Mouse (Mus musculus) midbrain, embryonic 12.5 days (tissue): ENCODE data around the gene Plce1. TPM values are rescaled to one million over a fixed set of nuclear protein-coding genes. Genes with fewer than 3 reads are reported as not detected.

ENCODE experiments used
- ATAC-seq: fragments of 200-750 bp; cut with Nextera tagmentation; 2 replicates; pipeline ENCODE4 v1.8.0; 2017; ENCODE audit warnings: low read depth, moderate TSS enrichment, moderate library complexity; ENCODE audit not compliant: low FRiP score
- H3K27ac ChIP-seq: fragments of 300-500 bp; sonication (generic); replicated peaks from 2 replicates; pipeline ENCODE4 v1.5.1; 2016; ENCODE audit warnings: mild to moderate bottlenecking
- H3K27me3 ChIP-seq: fragments of 300-500 bp; sonication (generic); 2 replicates; pipeline ENCODE4 v1.6.1; 2016; ENCODE audit warnings: mild to moderate bottlenecking
- H3K36me3 ChIP-seq: fragments of 300-500 bp; sonication (generic); 2 replicates; pipeline ENCODE4 v1.6.1; 2016
- H3K4me1 ChIP-seq: fragments of 300-500 bp; sonication (generic); 2 replicates; pipeline ENCODE4 v1.6.1; 2016
- H3K4me2 ChIP-seq: fragments of 300-500 bp; sonication (generic); replicated peaks from 2 replicates; pipeline ENCODE4 v1.6.1; 2016; ENCODE audit warnings: mild to moderate bottlenecking, moderate library complexity
- H3K4me3 ChIP-seq: fragments of 300-500 bp; sonication (generic); 2 replicates; pipeline ENCODE4 v1.5.1; 2016; ENCODE audit warnings: mild to moderate bottlenecking
- H3K9ac ChIP-seq: fragments of 300-500 bp; sonication (generic); replicated peaks from 2 replicates; pipeline ENCODE4 v1.6.1; 2016; ENCODE audit warnings: mild to moderate bottlenecking, moderate library complexity
- H3K9me3 ChIP-seq: fragments of 300-500 bp; sonication (generic); 2 replicates; pipeline ENCODE4 v1.6.1; 2016; ENCODE audit warnings: mild to moderate bottlenecking
- WGBS: fragments of 180-500 bp; shearing (Covaris S2); methylation state at CpG from one replicate; pipeline ENCODE4 v1.1.7; 2016; 5-methylcytosine and 5-hydroxymethylcytosine counted together
- polyA plus RNA-seq: library from polyadenylated mRNA; unstranded; fragments of >200 nt; fragmentation: Nextera tagmentation; extraction: Ambion mirVana; gene quantifications from 2 replicates; pipeline ENCODE4 v1.2.1, GENCODE M21; 2016

Gene Plce1
- polyA plus RNA-seq, 1 experiment from 2014 or later, result 6.4 TPM

DNA sequence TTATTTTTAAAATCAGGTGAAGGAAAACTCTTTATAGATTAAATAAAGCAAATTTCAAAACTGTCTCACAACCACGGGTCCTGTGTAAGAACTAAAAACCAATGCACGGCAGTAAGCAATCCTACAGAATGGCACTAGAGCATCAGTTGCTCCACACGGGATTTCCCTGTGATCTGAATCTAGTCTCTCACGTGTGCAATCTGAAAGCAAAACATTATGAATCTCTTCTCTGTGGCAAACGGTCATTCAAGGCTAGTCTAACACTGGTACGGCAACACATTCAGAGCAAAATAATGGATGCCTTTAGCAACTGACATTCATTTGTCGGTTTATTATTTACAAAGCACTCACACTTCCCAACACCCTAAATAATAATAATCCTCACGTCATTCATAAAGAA lies 337.3 kb downstream of the Plce1 start:
- H3K4me2 ChIP-seq, result peak overlapping the region; percentile 91
- peaks cover 29% of the 10 kb centered on the region for H3K36me3 ChIP-seq
- no peaks in the 10 kb centered on the region for H3K27me3 ChIP-seq
- H3K4me1 ChIP-seq, result peaks cover 17% of the 10 kb centered on the region
- 45% methylated on average over 8 of the region's 8 CpGs for WGBS
- no peak overlapping the region for H3K27ac ChIP-seq
- ATAC-seq, result no peak
- no peaks in the 10 kb centered on the region for H3K9me3 ChIP-seq
- peak overlapping the region; percentile 86 for H3K9ac ChIP-seq
- peak overlapping the region; percentile 86 for H3K4me3 ChIP-seq

DNA sequence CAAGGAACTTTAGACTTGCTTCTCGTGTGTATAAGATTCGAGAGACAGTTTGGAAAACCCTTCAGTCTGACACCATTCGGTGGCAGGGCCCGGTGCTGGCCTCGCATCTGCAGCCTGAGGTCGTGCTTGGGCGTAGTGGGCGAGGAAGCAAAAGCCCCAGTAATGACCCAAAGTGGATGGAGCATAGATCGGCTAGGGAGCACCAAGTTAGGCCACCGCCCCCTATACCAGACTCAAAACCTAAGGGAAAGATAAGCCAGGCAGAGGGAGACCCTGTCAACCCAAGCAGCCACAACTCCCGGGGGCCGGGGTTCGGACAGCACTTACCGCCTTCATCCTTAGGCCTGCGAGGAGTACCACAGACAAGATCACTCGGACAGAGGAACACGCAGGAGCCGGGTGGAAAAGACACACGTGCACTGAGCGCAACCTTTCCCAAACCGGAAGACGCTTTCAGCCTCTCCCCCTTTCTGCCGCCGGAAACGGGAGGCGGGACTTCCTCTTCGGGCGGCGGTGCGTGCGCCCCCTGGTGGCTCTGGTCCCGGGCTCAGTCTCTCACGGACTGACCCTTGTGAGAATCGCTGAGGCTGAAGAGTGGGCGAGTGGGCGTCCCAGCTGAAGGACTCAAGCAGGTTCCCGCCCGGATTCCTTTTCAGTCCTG lies 338.0 kb downstream of the Plce1 start, which contains the start of gene Noc3l:
Gene Noc3l (minus strand): TSS at position 472 of the 661 bp plus-strand sequence.
- H3K36me3 ChIP-seq, result peaks cover 25% of the 10 kb centered on the region
- H3K4me1 ChIP-seq, result peaks cover 17% of the 10 kb centered on the region
- WGBS, result under 1% methylated on average over 38 of the region's 38 CpGs
- H3K9ac ChIP-seq, result peak within 1 kb of the TSS; percentile 86
- no peaks in the 10 kb centered on the region for H3K27me3 ChIP-seq
- no peaks in the 10 kb centered on the region for H3K9me3 ChIP-seq
- H3K4me2 ChIP-seq, result peak within 1 kb of the TSS; percentile 91
- peak; percentile 98 for ATAC-seq
- peak within 1 kb of the TSS; percentile 86 for H3K4me3 ChIP-seq
- H3K27ac ChIP-seq, result peak within 1 kb of the TSS; percentile 78

DNA sequence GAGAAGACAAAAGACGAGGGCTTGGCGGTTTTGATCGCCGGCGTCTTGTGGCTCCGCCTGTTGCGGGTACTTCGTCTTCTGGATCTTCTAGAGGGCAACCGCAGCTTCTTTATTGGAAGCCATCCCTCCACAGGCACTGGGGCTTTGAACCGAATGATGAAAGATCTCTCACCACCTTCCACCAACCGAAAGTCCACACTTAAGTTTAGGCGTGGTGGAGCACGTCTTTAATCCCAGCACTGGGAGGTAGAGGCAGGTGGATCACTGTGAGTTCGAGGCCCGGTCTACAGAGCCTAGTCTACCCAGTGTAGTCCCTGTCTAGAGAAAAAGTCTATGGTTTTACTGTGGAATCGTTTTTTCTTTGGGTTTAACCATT lies 338.5 kb downstream of the Plce1 start:
- Histone ChIP-seq H3K27me3 (no peaks in the 10 kb centered on the region), H3K4me2 (peak overlapping the region; percentile 91), H3K27ac (peak overlapping the region; percentile 78), H3K4me1 (peaks cover 17% of the 10 kb centered on the region), H3K4me3 (peak overlapping the region; percentile 86), H3K9ac (peak overlapping the region; percentile 86), H3K9me3 (no peaks in the 10 kb centered on the region), H3K36me3 (peaks cover 20% of the 10 kb centered on the region)
- WGBS, result 11% methylated on average over 16 of the region's 16 CpGs
- peak; percentile 82 for ATAC-seq

DNA sequence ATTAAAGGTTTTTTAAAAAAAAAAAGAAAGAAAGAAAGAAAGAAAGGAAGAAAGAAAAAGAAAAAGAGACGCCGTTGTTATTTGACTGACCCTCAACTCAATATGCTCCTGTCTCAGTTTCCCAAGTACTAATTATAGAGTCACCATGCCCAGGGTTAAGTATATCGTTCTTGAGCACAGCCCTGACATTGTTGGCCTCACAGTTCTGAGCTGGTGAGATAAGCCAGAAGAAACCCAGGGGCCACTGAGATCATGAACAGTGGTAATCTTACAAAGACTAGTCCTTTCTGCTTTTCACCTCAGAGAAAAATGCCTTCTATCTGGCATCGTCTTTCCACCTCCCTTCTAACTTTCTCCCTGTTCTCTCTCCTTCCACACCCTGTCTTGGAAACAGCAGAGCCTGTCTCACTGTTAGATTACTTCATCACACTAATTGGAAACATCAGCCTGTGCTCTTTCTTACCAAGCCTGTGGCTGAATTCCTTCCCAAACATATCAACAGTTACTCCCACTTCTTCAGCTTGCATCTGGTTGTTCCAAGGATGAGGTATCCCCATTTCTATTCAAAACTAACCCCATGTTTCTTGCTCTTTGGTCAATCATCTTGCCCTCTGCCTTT lies 339.4 kb downstream of the Plce1 start:
- no peak overlapping the region for H3K4me3 ChIP-seq
- WGBS, result 87% methylated on average over 4 of the region's 4 CpGs
- no peak for ATAC-seq
- no peaks in the 10 kb centered on the region for H3K9me3 ChIP-seq
- no peaks in the 10 kb centered on the region for H3K27me3 ChIP-seq
- H3K27ac ChIP-seq, result no peak overlapping the region
- H3K4me2 ChIP-seq, result no peak overlapping the region
- peaks cover 17% of the 10 kb centered on the region for H3K4me1 ChIP-seq
- peaks cover 11% of the 10 kb centered on the region for H3K36me3 ChIP-seq
- no peak overlapping the region for H3K9ac ChIP-seq

DNA sequence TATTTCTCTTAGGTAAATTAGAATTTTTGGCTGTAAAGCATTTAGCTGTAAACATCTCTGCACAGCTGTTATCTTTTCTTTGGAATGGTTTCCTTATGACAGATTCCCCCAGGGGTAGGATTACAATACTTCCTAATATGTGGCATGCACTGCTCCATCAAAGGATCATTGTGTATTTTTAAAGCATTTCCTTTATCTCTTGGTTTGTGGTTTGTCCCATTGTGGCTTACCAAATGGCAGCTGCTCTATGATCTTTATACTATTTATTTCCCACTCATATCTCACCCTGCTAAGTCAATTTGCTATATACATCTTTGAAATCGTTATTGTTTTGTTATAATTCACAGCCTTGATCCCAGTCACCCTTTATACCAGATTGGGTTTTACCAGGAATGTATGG lies 352.3 kb downstream of the Plce1 start:
- no peak for ATAC-seq
- Histone ChIP-seq H3K4me1 (no peaks in the 10 kb centered on the region), H3K27ac (no peak overlapping the region), H3K4me2 (no peak overlapping the region), H3K36me3 (no peaks in the 10 kb centered on the region), H3K27me3 (no peaks in the 10 kb centered on the region), H3K9me3 (no peaks in the 10 kb centered on the region), H3K9ac (no peak overlapping the region), H3K4me3 (no peak overlapping the region)
- 66% methylated on average over 1 of the region's 1 CpGs for WGBS

Other genes with a start within 250 kb of the Plce1 start
- 3.6 and 4.1 TPM in 2 replicates for gene Lgi1, start 216.6 kb upstream of the Plce1 start, polyA plus RNA-seq
- 4.9 and 6.3 TPM in 2 replicates for gene Slc35g1, start 85.1 kb upstream of the Plce1 start, polyA plus RNA-seq